Mouse (Mus musculus) CH12F3 (cell line): ENCODE measurements around the gene Gjb3.

ENCODE experiments used
- in situ Hi-C: fragments of 300-500 bp; cut with MboI; formaldehyde crosslinking; loops from 2 replicates; pipeline ENCODE4 v1.14.3; 2020; ENCODE audit warnings: low sequenced_read_pairs

Gene Gjb3

DNA sequence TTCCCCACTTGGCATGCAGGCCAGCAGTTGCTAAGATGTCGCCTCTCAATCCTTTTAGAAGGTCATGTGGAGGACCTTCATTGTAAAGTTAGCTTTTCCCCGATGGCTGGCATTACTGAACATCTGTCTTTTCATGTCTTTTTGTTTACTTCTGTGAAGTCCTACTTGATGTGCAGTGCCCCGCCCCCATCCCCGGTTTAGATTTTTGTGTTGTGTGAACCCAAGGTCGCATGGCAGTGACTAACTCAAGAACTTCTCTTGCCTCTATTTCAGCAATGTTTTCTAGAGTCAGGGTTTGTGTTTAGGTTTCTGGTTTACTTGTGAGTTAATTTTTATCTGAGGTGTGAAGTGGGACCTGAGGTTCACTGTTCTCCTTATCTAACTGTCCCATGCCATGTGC, 38.0 kb downstream of the Gjb3 start:
- in situ Hi-C loops = no loop called here

DNA sequence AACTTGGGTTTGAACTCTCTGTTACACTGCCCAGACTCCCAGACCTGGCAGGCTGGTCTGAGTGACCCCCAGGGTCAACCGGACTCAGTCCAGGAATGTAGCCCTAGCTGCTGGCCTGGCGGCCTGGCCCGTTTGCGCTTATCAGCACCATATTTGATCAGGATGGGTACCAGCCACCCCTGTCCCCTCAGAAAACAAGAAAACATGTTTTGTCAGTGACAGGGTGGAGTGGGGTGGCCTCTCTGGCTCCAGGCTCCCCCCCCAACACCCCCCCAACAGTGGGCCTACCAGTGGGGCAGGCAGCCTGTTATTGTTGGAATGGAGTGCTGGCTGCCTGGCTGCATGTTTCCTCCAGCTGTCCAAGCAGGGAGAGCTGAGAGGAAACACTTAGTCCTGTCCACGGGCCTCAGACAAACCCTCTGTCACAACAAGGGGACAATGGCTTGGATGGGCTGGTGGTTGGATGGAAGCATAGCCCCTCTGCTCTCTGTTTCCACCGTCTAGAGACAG, 41.5 kb downstream of the Gjb3 start:
- in situ Hi-C loops = no loop called here

DNA sequence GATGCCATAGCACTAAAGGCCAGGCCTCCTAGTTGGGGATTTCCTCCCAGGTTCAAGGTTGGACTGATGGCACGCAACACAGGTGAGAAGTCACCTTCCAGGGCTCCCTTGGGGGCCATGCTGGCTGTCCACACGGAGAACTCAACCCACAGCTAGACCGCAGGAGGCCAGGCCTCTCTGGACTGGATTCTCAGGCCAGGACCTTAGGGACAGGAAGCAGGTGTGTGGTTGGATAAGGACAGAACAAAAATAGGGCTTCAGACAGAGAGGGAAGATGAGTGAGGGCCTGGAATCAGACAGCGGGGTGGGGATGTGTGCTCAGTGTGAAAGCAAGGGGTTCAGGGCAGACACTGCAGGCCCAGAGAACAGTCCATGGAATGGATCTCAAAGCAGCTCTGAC, 43.7 kb downstream of the Gjb3 start:
- in situ Hi-C loops = no loop called here

DNA sequence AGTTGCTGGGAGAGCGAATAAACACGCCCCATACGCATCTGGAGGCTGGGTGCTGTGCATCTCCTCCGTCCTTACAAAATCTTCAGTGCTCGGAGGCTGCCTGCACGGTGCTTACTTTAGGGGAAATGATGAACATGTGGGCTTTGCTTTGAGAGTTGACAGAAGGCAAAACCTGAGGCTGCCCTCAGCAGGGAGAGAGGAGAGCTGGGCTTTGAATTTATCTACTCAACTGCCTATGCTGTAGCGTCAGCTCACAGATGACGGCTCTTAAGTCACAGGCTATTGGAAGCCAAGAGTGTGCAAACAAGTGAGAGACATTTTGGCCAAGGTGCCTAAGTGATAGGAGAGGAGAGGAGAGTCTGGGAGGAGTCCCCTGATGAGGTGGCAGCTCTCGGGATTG, 51.4 kb downstream of the Gjb3 start:
- in situ Hi-C loops = no loop called here

DNA sequence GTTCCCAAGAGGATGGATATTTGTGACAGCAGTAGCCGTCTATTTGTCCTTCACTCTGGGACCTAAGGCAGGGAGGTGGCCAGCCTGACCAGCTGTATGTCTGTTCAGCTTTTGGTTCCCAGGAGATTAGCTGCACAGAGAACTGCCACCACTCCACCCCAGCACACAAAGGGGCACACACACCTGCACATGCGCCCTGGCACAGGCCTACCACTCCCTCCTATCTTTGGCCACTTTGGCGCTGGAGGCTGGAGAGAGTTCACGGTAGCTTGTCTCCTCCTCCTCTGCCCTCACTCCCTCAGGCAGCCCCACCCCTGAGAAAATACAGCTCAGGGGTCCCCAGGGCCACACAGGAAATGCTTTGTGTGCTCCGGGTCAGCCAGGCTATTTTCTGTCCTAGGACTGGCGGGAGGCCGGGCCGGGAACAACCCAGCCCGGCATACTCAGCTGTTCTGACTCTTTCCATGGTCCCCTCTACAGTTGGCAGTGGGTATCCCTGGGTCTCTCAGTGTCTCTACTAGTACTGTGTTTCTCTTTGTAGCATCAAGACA, 52.1 kb downstream of the Gjb3 start:
- in situ Hi-C loops = no loop called here
